Mouse (Mus musculus) erythroblast, adult 5-6 weeks (primary cell): Measurements from ENCODE around the gene Babam2. TPM values are rescaled to one million over a fixed set of nuclear protein-coding genes. Genes with fewer than 3 reads are reported as not detected.

Experiments used
- ATAC-seq: replicated peaks from 2 replicates; pipeline ENCODE4 v1.8.0; 2016; ENCODE audit warnings: moderate number of reproducible peaks, mild to moderate bottlenecking, moderate TSS enrichment, inconsistent platforms; ENCODE audit not compliant: poor library complexity, low FRiP score, severe bottlenecking
- total RNA-seq, 2 experiments: library from RNA; stranded (forward) in 1 of 2; stranded (reverse) in 1 of 2; fragments of 150-400 nt in 1 of 2; fragments of 200-764, 138-1000 nt in 1 of 2; gene quantifications; 2 replicates each; pipeline versions ENCODE4 v1.2.3 to v1.2.4; 2015 to 2017; ENCODE audit warnings: low replicate concordance in 2 of 2

The Babam2 gene
- total RNA-seq, 2 experiments from 2014 or later = 15.5 to 83.2 TPM

DNA sequence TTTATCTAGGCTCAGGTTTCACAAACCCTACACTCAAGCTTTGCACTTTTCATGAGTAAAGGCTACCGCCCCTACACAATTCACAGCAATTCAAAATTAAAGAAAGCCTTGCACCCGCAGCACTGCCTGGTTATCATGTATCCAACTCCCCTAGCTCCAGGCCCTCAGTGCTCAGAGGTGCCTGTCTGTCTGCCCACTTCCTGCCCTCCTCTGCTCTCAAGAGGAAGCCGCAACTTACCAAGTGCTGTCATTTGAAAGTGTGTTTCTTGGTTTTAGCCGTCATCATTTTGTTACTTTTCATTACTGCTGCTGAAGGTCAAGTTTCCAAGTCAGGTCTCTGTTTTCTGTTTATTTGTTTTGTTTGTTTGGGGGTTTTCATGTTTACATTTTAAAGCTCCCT is 221.1 kb downstream of the Babam2 start:
- ATAC-seq = no peak

DNA sequence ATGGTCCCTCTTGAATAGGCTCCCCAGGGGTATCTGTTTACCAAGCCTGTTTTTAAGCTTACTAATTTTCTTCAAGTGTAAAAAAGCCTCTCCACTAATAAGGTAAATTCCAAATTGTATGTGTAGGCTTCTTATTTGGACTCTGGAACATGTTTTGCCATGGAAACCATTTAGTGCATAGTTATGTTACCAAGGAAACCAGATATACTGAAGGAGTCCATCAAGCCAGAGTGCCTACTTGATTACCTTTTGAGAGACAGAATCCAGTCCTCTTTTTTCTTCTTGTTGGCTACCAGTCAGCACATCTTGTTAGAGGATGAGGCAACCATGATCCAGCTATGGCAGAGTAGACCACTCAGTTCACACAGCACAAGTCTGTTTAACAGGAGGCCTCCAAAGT is 222.6 kb downstream of the Babam2 start:
- no peak for ATAC-seq

DNA sequence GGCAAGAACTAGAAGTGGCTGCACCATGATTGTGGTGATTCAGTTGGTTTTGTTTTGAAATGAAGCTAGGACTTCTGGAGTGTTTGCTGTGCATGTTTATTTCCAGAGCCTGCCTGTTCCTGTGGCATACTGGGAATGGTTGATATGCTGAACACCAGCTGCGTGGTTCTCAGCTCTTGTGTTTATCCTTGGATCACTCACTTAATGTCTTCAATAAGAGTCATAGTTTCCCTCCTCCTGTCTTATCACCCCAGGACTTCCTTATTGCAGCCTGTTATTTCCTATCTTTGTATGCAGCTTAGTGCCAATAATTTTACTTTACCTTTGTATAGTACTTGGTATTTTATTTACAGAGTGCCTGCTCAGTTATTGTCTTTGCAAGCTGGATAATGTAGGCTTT is 223.4 kb downstream of the Babam2 start:
- ATAC-seq = no peak

DNA sequence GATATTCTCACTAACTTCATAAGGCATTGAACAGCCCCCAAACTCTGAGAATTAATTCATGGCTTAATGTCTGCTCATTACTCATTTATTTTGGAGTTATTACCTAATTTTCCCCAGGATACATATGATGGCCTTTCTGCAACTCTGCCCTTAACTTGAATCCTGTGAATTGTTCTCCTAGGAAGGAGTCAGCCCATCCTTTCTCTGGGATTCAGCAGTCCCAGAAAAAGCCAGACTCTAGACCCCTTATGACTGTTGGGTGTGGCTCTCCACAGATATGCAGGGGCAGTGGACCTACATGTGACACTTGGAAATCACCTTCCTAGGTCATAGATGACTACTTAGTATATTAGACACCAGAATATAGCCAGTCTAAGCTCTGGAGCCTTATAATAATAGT is 226.6 kb downstream of the Babam2 start:
- ATAC-seq = no peak

DNA sequence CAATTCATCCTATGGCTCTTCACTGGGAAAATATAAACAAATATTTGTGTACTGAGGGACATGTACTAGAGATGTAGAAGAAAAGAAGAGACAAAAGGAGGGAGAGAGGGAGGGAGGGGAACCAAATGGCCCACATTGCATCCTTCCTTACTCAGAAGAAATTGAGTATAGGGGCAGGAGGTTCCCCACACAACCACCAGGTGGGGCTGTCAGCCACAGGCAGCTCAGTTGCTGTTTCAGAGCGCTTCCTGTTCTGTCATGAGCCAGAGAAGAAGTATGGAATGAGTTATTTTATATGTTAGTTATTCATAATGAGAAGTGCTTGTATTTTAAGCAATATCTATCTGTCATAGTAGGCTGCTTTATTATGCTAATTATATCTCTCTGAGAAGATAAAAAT is 229.1 kb downstream of the Babam2 start:
- no peak for ATAC-seq

DNA sequence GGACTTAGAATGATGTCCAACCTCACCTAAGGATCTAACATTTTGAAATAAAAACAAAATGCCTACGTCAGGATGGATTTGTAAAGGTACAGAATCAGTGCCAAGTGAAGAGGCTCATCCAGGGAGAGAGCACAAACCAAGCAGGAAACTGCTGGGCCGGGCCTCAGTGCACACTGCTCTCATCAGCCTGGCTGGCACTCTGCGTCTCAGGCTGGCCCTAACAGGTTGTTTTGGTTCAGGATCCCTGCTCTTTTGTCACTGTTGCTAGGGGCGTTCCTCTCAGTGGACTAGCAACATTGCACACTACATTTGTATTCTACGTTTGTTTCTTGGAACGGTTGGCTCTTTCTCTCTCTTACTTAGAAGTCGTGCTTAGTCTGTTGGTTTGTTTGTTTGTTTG is 231.5 kb downstream of the Babam2 start:
- no peak for ATAC-seq

DNA sequence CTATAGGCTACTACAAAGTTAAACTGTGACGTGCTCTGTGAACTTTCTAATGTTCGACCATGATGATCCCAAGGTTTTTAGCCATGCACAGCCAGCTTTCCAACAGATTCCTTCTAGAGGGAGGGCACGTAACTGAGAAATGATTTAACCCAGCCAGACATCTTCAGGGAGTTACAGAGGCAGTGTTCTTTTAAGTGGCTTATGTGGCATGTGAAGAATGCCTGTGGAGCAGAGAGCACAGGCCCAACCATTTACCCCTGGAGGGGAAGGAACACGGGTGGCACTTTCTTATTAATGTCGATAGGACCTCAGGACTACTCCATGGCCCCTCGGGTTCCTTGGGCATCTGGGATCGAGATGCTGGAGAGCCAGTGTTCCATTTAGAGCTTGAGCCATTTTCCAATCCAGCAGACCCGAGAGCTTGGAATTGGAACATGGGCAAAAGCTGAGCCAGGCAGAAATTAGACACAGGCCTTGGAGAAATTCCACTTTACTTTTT is 233.7 kb downstream of the Babam2 start:
- ATAC-seq = no peak

DNA sequence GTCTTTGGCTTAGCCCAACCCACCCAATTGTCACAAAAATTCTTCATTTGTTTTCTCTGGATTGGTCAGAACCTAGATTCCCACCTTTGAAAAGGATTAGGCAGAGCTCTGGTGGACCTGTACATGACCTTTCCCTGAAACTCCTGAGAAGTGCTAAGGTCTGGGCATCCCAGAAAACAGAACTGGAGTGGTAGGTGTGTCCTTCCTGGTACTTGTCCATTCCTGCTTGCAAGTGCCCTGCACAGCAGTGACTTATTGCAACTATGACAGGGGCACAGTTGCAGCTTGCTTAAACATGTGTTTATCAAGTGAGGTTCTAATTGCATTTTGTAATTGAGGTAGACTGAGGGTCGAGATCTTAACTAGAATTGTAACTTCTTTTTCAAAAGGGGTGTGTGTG is 234.2 kb downstream of the Babam2 start:
- ATAC-seq = no peak

DNA sequence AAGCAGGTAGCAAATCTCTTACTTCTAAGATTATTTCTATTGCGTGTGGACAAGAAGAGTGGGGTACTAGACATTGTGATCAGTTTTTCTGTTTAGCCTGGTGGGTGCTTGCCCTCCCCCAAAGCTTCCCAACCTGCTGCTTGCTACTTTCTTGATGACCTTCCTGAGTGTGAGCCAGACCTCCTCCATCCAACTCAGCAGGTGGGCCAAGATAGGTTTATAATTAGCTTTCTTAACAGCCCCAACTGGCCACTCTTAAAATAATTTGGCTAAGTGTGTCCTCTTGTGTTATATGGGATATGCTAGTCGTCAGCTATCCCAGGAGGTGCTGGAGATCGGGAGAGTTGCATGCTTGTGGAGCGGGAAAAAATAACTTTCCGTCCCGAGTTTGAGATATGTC is 235.8 kb downstream of the Babam2 start:
- no peak for ATAC-seq

DNA sequence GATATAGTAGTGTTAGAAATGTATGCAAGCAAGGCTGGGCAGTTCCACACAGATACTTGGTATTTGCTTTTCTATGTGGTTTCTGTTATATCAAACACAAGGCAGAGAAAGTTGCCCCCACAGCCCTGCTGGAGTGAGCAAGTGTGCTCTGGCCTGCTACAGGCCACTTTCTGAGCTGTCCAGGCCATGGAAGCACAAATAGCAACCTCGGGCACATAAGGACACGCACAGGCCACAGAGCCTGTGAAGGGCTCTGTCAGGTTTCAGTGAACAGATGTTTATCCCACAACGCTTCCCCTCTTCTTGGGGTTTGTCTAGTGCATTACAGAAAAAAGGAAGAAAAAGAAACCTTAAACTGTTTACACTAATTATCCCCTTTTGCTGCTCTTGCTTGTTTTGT is 236.9 kb downstream of the Babam2 start:
- ATAC-seq = no peak

DNA sequence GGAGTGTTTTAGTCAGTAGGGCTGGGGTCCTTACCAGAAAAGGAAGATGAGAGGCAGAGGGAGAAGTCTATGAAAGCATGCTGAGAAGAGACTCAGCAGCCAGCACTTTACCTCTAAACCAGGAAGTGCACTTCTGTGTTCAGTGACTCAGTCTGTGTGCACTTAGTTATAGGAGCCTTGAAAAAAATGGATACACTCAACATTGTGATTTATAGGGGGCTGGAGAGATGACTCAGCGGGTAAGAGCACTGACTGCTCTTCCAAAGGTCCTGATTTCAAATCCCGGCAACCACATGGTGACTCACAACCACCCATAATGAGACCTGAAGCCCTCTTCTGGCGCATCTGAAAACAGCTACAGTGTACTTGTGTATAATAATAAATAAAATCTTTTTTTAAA is 238.5 kb downstream of the Babam2 start:
- ATAC-seq = no peak

DNA sequence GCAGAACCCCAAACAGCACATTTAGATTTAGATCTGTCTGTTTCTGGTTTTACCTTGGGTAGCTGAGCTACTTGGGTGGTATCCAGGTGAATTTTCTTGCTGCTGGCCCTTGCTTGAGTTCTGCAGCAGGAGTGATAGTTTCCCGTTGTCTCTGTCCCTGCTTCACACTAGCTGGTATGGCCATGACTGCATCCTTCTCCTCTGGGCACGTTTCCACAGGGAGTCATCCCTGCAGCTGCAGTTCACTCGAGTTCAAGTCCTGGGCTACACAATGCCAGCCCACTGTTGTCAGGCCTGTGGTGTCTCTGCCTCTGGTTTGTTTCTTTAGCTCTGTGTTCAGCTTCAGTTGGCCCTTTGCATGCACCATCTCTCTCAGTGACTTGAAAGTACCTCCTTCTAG is 239.0 kb downstream of the Babam2 start:
- ATAC-seq = no peak

DNA sequence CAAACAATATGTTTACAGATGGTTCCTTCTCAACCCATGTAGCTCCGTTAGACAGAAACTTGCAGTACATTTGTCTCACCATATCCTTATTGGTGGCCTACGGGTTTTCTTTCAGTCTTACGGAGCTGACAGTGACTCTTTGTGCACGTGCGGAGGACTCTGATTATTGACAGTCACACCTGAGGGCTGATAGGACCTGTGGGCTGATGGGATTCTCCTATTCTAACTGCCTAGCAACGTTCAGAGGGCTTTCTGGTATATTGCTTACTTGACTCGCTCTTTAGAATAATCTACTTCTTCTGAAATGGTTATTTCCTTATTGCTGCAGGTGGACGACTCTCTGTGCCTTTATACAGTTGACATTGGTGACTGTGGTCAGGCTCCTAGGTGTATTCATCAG is 243.4 kb downstream of the Babam2 start:
- no peak for ATAC-seq

DNA sequence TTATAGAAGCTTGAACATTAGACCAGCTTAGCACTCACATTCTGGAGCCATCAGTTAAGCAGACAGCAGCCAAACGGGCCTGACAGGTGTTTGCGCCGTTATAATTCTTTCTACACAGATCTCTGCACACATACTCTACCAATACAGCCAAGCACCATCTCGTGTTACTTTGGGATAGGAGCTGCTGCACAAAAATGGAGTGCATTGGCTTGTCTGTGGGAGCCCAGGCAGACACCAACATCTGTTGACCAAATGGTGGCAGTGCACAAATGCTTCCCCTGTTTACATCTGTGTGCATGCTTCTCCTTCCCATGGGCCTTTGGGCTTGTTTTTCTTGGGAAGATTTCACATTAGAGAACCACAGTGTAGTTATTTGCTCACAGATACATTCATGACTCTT is 249.7 kb downstream of the Babam2 start:
- ATAC-seq = no peak

DNA sequence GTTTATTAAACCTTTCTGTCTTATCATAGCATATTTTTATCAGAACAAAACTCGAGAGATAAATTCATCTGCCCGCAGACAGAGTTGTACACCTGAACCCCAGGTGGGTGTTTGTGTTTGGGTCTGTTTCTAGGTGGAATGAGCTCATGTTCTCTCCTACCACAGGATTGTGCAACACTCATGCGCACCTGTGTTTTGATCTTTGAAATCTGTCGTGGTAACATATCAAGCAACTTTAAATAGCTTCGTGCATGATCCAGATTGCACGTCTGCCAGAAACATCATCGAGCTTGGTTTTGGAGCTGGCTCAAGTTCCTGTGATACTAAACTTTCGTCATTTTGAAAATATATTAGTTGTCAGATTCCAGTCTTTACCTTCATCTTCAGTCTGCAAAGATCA is 251.9 kb downstream of the Babam2 start:
- ATAC-seq = no peak

DNA sequence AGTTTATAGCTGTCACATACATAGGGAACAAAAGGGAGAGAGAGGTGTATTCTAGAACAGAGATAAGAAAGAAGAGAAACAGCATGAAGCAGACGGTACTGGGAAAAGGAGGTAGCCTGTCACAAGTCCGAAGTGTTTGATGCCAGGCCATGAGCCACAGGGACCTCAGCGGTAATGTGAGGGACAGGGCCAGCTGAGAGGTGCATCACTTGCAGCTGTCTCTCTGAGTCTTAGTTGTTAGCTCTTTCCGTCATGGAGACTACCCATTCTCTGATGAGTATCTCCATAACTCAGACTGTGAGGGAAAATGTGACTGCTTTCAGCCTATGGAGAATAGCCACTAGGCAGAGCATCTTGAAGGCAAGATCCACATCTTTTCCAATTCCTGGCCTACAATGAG is 253.0 kb downstream of the Babam2 start:
- ATAC-seq = no peak

DNA sequence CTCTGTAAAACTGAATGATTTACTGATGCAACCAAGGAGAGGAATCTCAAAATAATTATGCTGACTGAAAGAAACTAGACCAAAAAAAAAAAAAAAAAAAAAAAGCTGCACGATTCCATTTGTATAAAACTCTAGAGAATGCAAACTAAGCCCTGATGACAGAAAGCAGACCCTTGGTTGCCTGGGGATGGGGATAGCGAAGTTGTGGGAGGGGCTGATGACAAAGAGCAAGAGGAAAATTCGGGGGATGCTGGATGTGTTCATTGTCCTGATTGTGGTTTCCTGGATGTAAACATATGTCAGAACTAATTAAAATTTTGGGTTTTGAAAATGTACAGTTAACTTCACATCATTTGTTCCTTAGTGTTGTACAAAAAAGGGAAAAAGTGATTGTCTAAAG is 257.7 kb downstream of the Babam2 start:
- no peak for ATAC-seq

DNA sequence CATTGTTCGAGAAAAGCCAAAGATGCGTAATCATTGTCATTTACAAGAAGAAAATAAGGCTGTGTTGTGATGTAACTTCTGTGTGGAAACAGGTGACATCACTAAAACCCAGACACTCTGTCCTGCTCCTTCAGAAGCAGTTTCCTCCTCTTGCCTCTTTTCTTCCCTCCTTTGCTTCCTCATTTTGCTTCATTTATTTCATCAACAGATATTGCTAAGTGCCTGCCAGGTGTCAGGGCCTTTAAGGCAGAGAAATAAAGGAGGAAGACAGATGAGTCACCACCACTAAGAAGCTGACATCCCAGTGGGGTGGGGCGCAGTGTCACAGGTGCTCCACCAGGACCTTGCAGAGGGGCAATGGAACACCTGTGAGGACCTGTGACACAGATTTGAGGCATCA is 258.9 kb downstream of the Babam2 start:
- ATAC-seq = no peak

DNA sequence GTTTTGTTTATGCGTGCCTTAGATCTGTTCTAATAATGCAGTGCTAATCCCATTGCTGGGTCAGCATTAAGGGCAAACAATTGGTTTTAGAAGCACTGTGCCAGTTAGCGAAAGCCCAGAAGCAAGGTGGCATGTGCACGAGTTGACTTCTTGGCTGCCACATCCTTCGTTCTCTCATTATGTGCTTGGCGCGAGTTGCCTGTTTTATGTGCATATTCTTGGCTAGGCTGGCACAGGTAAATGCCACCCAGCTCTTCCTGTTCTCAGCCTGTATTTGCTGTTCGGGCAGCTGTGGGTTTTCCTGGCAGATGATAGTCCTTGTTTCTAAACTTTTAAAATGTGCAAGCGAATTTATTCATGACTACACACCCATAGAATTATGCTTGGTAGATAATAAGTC is 262.4 kb downstream of the Babam2 start:
- ATAC-seq = no peak

DNA sequence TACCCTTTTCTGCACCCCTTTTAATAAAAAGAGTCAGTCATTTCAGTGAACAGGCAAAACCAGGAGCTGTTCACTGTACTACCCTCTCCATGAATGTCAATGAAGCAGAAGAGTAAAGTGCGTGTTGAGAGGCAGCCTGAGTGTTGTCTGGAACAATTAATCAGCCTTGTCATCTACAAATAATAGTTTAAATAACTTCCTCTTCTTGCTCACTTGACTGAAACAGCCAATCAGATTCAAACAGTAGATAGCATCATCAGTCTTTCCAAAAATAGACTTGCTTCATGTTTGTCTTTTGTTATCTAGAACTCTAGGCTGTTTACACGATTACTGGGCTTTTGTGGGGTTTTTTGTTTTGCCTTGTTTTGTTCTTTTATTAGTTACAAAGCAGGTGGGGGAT is 263.9 kb downstream of the Babam2 start:
- ATAC-seq = no peak

DNA sequence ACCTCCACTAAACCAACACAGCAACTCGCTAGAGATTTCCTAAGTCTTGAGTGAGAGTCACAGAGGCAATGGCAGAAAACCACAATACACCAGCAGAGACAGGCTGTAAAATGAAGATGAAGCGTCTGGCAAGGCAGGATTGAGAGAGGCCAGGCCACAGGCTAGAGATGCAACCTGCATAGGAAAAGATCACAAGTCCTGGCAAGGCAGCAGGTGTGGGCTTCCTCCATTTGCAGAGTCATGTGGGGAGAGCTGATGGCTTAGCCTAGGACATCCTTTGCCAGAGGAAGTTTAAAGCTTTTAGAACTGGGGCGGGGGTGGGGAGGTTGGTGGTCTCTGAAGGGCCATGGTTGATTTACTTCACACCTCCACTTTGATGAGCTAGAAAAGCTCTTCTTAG is 264.9 kb downstream of the Babam2 start:
- ATAC-seq = no peak

DNA sequence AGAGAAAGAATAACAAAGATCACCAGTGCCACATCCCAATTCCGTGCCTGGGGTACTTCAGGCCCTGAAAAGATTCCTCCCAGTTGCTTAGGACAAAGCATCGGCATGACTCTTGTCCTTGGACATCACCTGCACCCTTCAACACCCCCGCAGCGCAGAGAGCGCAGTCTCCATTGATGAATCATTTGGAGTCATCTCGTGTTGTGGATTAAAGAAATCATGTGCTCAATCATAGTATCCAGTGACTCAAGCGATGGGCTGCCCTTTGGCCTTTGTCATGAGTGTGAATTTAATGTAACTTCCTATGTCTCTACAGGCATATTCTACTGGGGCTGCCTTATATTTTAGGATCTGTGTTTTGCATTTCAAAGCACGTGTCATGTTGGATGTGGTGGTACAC is 265.9 kb downstream of the Babam2 start:
- ATAC-seq = no peak

DNA sequence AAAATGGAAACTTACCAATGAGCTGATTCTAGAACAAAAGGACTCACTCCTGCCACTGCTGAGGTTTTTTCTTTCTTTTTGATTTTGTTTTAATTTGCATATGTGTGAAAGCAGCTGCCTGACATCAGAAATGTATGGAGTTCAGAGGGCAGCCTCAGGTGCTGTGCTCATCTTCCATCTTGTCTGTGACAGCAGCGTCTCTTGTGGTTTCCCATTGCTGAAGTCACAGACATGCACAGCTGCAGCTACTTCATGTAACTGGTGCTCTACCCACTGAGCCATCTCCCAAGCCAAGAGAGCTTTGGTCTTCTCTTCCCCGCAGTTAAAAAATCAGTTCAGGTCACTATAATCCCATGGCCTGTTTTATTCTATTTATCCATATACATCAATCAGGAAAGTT is 266.4 kb downstream of the Babam2 start:
- ATAC-seq = no peak
